Mouse (Mus musculus) telencephalon, adult 2 months (tissue): ENCODE data around the gene H2-Q2.
"Not testable (repeated sequence)": the region's sequence is repeated elsewhere in the genome, so short reads cannot be mapped to it uniquely, and the experiment has no call there.

ENCODE experiments used
- DNase-seq: peaks from one replicate; pipeline ENCODE4 v3.0.0-alpha.2; 2011; ENCODE audit warnings: low read depth, low spot score

Gene H2-Q2

GRCm38 (mm10) chr17:35342071-35342671 is at the start of gene H2-Q2:
Gene H2-Q2, plus strand, starts transcription at chr17:35342242.
- DNase-seq: no peak

- DNase-seq: not testable (repeated sequence)
Measured at GRCm38 (mm10) chr17:35295796-35296195, 46.2 kb upstream of the H2-Q2 start.

- DNase-seq: not testable (repeated sequence)
Measured at GRCm38 (mm10) chr17:35300261-35300945, 41.6 kb upstream of the H2-Q2 start.

- peak; percentile 11 for DNase-seq
Measured at GRCm38 (mm10) chr17:35301645-35302258, 40.3 kb upstream of the H2-Q2 start.

- DNase-seq: no peak
Measured at GRCm38 (mm10) chr17:35303271-35303670, 38.8 kb upstream of the H2-Q2 start.

- no peak for DNase-seq
Measured at GRCm38 (mm10) chr17:35303756-35304350, 38.2 kb upstream of the H2-Q2 start.

GRCm38 (mm10) chr17:35304478-35304877 is 37.6 kb upstream of the H2-Q2 start:
- no peak for DNase-seq

GRCm38 (mm10) chr17:35304921-35305320 is 37.1 kb upstream of the H2-Q2 start:
- DNase-seq: not testable (repeated sequence)

- no peak for DNase-seq
Measured at GRCm38 (mm10) chr17:35318671-35319070, 23.4 kb upstream of the H2-Q2 start.

GRCm38 (mm10) chr17:35320327-35321081 is 21.5 kb upstream of the H2-Q2 start, which contains the start of gene H2-Q1:
Gene H2-Q1, plus strand, starts transcription at chr17:35320405.
- no peak for DNase-seq

- not testable (repeated sequence) for DNase-seq
Measured at GRCm38 (mm10) chr17:35325124-35325523, 16.9 kb upstream of the H2-Q2 start.

GRCm38 (mm10) chr17:35326000-35326399 is 16.0 kb upstream of the H2-Q2 start:
- DNase-seq: not testable (repeated sequence)

- not testable (repeated sequence) for DNase-seq
Measured at GRCm38 (mm10) chr17:35329714-35330113, 12.3 kb upstream of the H2-Q2 start.

- not testable (repeated sequence) for DNase-seq
Measured at GRCm38 (mm10) chr17:35331546-35331945, 10.5 kb upstream of the H2-Q2 start.

GRCm38 (mm10) chr17:35342711-35343476 is 852 bp downstream of the H2-Q2 start:
- no peak for DNase-seq

- DNase-seq: not testable (repeated sequence)
Measured at GRCm38 (mm10) chr17:35347659-35348058, 5.6 kb downstream of the H2-Q2 start.

- not testable (repeated sequence) for DNase-seq
Measured at GRCm38 (mm10) chr17:35353275-35353674, 11.2 kb downstream of the H2-Q2 start.

- no peak for DNase-seq
Measured at GRCm38 (mm10) chr17:35354071-35354470, 12.0 kb downstream of the H2-Q2 start.

- no peak for DNase-seq
Measured at GRCm38 (mm10) chr17:35357086-35357485, 15.0 kb downstream of the H2-Q2 start.

GRCm38 (mm10) chr17:35358763-35359469 is 16.9 kb downstream of the H2-Q2 start:
- DNase-seq: no peak
